Mouse (Mus musculus) lung, postnatal 4 days (tissue): ENCODE measurements at regions not wholly inside any gene's neighbourhood (a gene's known extent, or its start where the extent isn't known, plus 50 kb on each side); places are given as distances from the start of the nearest gene placed in this dataset.

Experiments
- DNase-seq, 2 experiments: peaks; one replicate each; pipeline ENCODE4 v3.0.0; 2021

DNA sequence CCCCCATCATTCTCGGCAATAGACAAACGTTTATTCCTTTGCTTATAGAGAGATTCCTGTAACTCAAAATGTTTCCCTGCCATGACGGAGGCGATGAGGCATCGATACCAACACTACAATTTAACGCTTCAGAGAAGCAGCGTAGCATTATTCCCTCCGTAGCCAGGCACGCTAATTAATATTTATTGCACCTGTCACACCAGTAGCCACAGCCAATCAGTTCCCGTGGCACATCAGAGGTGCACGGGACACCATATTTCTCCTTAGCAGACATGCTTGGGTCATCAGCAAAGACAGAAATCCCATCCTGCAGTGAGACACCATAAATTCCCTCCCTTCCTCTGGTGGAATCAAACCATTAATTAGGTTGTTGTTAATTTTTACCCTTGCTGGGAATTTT lies 399.8 kb upstream of the Tmpo start:
- no peak for DNase-seq

GRCm38 (mm10) chr10:91575323-91576064 lies 394.4 kb upstream of the Tmpo start:
- no peak for DNase-seq

DNA sequence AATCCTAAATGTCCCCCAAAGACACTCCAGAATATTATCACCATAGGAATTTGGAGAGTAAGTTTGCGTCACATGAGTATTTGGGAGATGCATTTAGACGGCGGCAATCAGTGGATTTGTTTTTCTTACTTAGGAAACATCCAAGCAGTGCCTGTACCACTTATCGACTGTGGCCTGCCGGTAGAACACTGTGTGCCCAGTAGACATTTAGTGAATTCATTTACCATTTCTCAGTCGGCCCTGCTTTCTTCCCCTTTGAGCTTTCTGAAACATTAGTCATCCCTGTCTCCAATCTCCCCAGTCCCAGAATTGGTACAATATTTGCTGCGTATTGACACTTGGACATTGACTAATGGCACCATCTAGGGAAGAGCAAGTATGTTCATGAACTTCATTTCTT lies 391.7 kb upstream of the Tmpo start:
- DNase-seq = no peak

DNA sequence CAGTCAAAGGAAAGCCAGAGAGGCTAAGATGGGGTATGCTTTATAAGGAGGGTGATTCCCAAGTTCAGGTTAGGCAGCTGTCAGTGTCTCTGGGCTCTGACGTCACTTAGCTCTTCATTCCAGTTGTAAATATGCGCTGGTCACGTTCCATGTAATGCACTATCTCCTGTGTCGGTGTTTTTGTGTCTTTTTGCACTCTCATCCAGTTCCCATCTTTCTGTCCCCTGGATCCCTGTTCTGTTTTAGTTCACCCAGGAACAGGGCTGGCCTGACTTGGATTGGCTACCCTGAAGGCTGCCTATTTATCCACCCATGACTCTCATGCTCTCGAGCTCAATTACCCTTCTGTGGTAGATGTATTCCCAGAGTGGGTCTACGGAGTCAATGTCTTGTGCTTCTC lies 387.9 kb upstream of the Tmpo start:
- no peak for DNase-seq

DNA sequence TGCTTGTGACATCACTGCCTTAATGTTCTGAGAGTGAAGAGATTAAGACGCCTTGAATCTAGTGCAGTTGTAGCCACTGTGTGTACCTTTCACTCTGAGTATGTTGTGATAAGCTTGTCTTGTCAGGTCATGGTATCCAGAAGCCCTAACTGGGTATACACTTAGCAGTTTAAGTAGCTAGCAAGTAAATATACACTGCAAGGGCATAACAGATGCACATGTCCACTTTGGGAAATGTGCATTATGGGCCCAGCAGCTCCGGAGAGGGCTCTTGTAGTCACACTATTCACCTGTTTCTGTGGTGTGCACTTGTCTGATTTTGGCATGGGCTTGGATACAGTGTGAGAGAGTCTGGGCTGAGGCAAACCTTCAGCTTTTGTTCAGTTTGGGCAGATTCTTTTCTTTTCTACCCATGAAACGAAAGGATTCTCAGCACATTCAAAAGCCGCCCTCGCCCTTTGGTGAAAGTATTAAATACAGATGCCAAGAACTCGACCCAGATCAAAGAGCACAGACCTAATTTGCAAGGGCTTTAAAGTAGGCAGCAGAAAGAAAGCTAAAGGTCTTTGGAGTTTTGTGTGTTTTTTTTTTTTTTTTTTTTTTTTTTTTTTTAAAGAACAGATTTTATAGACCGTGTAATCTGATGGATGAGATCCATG lies 385.1 kb upstream of the Tmpo start:
- DNase-seq = no peak

DNA sequence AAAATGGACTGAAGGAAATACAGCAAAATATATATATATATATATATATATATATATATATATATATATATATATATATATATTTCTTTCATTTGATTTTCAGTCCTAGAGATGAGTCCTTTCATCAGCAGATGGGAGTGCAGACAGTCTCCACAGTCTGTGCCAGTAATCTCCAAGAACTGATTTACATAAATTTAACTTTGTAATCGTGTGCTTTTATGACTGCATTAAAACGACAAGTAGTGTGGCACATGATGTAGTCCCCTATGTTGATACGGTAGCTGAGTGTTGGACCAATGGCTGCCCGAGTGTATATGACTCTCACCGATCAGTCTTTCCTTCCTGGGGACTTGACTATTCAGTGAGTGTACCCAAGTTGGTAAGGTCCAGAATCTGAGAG lies 378.2 kb upstream of the Tmpo start:
- no peak for DNase-seq

- DNase-seq = no peak
These were observed 367.0 kb upstream of the Tmpo start for GRCm38 (mm10) chr10:91548071-91548470.

DNA sequence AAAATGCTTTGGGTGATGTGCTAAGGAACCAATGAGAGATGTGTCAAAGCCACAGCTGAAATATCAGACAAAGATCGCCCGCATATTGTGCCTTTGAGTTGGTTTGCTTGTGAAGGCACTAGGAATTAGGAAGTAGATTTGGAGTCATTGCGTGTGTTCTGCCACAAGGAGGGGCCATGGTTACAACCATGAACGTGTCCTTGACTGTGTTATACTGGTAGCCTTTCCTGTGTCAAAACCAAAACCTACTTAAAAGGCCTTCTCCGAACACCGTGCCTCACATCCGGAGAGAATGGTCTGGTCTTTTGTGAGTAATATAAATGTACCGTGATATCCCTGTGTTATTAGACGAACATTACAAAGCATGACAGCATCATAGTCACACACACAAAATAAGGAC lies 365.0 kb upstream of the Tmpo start:
- peak in 1 of 2 experiments; percentile 11 for DNase-seq

- no peak for DNase-seq
These were observed 364.3 kb upstream of the Tmpo start for GRCm38 (mm10) chr10:91545421-91545820.

DNA sequence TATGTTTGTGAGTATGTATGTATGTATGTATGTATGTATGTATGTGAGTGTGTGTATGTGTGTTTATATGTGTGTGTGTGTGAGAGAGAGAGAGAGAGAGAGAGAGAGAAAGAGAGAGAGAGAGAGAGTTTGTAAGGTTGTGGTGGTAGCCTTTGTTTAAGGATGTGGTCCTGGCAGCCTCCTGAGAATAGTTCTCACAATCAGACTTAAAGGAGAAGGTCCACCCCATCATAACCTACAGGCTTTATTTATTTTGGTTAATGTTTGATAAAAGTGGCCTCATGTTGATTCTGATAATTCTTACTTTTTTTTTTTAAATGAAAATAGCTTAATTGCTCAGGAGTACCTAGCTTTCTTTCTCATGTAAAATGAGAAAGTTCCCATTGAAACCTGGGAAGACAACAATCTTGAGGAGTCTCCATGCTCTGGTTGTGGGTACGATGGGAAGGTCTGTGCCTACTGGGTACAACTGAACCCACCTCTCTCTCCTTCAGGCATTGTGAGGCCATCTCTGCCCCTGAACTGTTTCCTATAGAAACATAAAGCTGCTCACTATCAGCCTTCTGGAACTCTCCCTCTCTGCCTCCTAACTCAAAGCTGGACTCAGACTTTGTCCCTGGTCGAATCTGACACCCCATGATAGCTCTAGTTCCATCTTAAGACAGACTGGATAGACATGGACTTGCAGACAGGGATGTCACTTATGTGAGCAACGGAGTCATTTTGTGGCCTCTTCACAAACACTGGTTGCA lies 362.2 kb upstream of the Tmpo start:
- DNase-seq = no peak

DNA sequence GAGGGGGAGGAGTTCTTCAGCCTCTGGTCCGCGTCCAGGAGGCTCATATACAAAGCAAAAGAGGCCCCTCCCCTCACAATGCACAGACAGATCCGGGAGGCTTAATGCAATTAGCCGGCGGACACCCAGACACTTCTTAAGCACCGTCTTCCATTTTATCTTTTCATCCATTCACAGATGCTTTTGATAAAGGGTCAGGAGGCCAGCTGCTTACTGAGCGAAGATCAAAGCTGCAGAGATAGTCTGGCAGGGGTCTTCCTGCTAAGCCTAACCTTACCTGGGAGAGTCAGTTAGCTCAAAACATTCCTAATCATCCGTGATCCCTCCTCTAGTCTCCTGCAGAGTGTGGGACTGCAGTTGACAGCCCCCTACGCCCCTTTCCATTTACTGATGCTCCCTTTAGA lies 361.1 kb upstream of the Tmpo start:
- no peak for DNase-seq

DNA sequence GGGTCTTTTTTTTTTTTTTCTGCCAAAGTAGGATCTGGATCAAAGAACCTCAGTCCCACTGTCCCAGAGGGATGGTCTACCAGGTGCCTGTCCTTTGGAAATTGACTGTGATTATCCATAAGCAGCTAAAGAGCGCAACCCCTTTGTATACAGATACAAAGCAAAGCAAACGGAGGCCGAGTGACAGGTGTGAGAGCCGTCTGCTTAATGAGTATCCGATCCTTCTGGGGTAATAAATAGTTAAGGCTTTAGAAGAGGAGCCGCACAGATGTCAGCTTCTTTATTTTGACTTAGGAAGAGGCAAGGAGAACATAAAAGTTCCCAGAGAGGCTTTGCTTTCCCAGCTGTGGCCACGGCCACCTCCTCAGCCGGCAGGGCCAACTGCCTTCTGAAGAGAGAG lies 356.1 kb upstream of the Tmpo start:
- DNase-seq = no peak

DNA sequence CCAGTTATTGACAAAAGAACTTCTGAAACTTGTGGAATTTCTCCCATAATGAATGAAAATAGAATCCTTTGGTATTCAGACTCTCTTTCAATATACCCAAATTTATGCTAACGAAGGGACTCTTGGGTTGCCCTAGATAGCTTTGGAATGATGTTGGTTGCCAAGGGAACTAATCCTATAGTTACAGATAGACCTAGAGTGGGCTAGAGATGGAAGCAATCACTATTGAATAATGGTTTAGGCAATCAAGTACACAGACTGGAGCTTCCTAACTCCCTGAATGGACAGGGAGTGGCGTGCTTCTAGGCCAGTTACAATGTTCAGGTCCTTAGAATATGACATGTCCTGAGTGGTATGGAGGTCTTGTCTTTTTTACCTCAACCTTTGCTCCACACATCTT lies 354.3 kb upstream of the Tmpo start:
- DNase-seq = no peak

GRCm38 (mm10) chr10:91528305-91528704 lies 347.2 kb upstream of the Tmpo start:
- no peak for DNase-seq

GRCm38 (mm10) chr10:91521168-91521567 lies 340.1 kb upstream of the Tmpo start:
- DNase-seq = no peak

DNA sequence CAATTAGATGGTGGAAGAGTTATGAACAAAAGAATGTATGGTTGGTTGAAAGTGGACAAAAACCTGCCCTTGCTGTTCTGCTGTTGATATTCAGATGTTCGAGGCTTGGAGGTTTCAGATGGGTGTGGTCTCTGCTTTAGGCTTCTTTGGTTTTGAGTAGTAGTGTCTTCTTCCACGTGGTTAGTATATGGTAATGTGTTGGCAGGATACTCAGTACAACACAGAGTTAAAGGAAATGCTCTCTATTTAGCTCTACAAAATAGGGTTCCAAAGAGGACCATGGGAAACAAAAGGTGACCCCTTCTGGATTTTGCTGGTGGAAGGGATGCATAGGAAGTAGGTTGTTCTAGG lies 333.9 kb upstream of the Tmpo start:
- DNase-seq = no peak

DNA sequence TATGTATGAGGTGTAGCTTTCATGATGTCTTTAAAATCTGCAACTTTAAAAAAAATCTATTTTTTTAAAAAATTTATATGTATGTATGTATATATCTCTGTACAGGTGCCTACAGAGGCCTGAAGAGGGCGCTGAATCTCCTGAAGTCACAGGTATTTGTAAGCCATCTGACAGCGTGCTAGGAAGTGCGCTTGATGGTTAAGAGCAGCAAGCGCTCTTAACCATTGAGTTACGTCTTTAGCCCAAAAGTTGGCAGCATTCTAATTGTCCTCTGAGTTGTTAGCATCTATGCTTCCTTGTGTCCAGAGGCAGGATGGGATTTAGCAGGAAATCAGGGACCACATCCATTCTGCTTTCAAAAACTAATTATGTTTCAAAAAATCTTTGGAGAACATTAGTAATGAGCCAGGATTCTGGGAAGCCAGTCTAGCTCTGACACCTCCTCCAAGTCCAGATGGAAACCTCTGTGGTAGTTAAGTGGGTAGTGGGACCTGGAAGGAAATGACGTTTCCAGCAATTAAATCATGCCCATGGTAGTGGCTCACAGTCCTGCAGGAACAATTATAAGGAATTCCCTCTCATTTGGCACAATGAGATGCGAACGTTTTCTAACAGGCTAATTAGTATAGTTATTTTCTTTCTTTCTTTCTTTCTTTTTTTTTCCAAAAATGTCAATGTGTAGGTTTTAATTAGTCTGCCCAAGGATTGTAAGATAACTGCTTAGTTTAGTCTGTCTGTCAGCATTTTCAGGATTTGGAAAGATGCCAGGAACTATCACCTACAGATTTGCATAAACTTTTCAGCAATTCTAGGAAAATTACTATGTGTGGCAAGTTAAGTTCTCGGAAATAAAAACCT lies 333.3 kb upstream of the Tmpo start:
- DNase-seq = no peak

DNA sequence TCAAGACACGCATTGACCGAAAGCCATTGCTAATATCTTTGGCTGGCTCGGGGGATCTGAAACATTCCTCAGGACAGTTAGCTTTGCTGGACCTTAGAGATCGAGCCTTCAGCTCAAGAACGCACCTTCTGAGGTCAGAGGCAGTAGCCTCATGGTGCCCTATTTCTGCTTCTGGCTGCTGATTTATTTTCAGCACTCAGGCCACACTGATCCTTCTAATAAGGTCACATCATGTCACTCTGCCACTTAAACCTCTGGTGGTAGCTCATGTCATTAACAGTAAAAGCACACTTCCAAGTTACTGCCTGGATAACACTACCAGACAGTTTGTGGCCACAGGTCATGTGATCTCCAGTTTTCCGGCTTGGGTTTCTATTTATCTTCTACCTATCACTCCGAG lies 325.9 kb upstream of the Tmpo start:
- DNase-seq = no peak

GRCm38 (mm10) chr10:91504891-91505290 lies 323.8 kb upstream of the Tmpo start:
- no peak for DNase-seq

DNA sequence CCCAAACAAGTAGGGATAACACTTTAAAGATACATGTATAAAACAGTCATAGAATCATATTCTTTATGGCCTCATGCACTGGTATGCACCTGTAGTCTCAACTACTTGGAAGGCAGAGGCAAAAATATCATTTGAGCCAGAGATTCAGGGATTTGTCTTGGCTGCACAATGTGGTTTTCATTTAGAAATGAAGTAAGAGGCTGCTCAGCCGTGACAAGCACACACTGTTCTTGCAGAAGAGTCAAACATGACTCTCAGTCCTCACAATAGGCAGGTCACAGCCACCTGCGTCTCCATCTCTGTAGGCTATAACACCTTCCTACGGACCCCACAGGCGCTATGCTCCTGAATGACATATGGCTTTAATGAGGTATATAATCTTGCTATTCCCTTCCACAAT lies 317.4 kb upstream of the Tmpo start:
- no peak for DNase-seq

DNA sequence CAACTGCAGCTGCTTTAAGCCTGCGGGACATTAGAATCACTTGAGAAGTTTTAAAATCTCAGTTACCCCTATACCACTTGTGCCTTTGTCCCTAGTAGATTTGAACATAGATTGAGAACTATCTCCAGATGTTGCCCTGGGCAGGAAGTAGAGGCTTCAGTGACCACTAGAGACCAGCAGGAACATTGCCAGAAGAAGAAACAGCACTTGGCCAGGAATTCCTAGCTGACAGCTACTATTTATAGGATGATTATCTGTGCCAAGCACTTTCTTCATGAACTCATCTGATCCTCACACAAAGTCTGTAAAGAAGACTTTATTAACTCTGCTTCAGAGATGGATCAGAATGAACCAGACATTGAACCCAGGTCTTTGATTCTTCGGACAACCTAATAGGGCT lies 283.6 kb upstream of the Tmpo start:
- peak in 1 of 2 experiments; percentile 4 for DNase-seq

- no peak for DNase-seq
These were observed 267.0 kb upstream of the Tmpo start for GRCm38 (mm10) chr10:91447974-91448703.

GRCm38 (mm10) chr10:91443321-91443720 lies 262.2 kb upstream of the Tmpo start:
- DNase-seq = no peak
